Mouse (Mus musculus) forebrain, embryonic 11.5 days (tissue): ENCODE measurements around the gene Hspb2. TPM values are rescaled to one million over a fixed set of nuclear protein-coding genes. Genes with fewer than 3 reads are reported as not detected.

ENCODE experiments used
- ATAC-seq: fragments of 200-750 bp; cut with Nextera tagmentation; replicated peaks from 2 replicates; pipeline ENCODE4 v1.8.0; 2017; ENCODE audit warnings: moderate TSS enrichment; ENCODE audit not compliant: low FRiP score
- DNase-seq: peaks from one replicate; pipeline ENCODE4 v3.0.0-alpha.2; 2017; ENCODE audit warnings: low spot score
- H3K27ac ChIP-seq: fragments of 300-500 bp; sonication (generic); 2 replicates; pipeline ENCODE4 v1.5.1; 2014; ENCODE audit warnings: low read depth, low read length
- H3K27me3 ChIP-seq: fragments of 300-500 bp; sonication (generic); 2 replicates; pipeline ENCODE4 v1.6.1; 2014; ENCODE audit warnings: mild to moderate bottlenecking, low read length, mixed read lengths; ENCODE audit not compliant: control insufficient read depth, insufficient read depth
- H3K36me3 ChIP-seq: fragments of 300-500 bp; sonication (generic); 2 replicates; pipeline ENCODE4 v1.6.1; 2014; ENCODE audit warnings: mild to moderate bottlenecking, low read length, moderate library complexity, mixed read lengths; ENCODE audit not compliant: control insufficient read depth, insufficient read depth
- H3K4me1 ChIP-seq: fragments of 300-500 bp; sonication (generic); replicated peaks from 2 replicates; pipeline ENCODE4 v1.6.1; 2014; ENCODE audit warnings: low read length, mixed read lengths; ENCODE audit not compliant: control insufficient read depth, insufficient read depth
- H3K4me2 ChIP-seq: fragments of 300-500 bp; sonication (generic); 2 replicates; pipeline ENCODE4 v1.6.1; 2014; ENCODE audit warnings: low read depth, mild to moderate bottlenecking, low read length, moderate library complexity, mixed read lengths; ENCODE audit not compliant: severe bottlenecking
- H3K4me3 ChIP-seq: fragments of 300-500 bp; sonication (generic); 2 replicates; pipeline ENCODE4 v1.5.1; 2014; ENCODE audit warnings: low read depth, low read length
- H3K9ac ChIP-seq: fragments of 300-500 bp; sonication (generic); 2 replicates; pipeline ENCODE4 v1.6.1; 2014; ENCODE audit warnings: low read length
- H3K9me3 ChIP-seq: fragments of 300-500 bp; sonication (generic); 2 replicates; pipeline ENCODE4 v1.6.1; 2016; ENCODE audit warnings: low read length, mixed read lengths; ENCODE audit not compliant: control insufficient read depth
- WGBS: fragments of 180-500 bp; shearing (Covaris S2); extraction: QIAGEN DNeasy Blood & Tissue Kit; methylation state at CpG from one replicate; pipeline ENCODE4 v1.1.7; 2014; 5-methylcytosine and 5-hydroxymethylcytosine counted together
- polyA plus RNA-seq: library from polyadenylated mRNA; unstranded; fragments of >200 nt; fragmentation: Nextera tagmentation; extraction: Ambion mirVana; gene quantifications from 2 replicates; pipeline ENCODE4 v1.2.1, GENCODE M21; 2014

Hspb2 gene
- polyA plus RNA-seq, 1 experiment from 2014 or later: not detected

- H3K4me3 ChIP-seq: no peak overlapping the region
- no peak overlapping the region for H3K4me2 ChIP-seq
- no peaks in the 10 kb centered on the region for H3K4me1 ChIP-seq
- 31% methylated on average over 2 of the region's 2 CpGs for WGBS
- ATAC-seq (no peak), DNase-seq (no peak)
- no peaks in the 10 kb centered on the region for H3K9me3 ChIP-seq
- no peak overlapping the region for H3K27ac ChIP-seq
- no peaks in the 10 kb centered on the region for H3K27me3 ChIP-seq
- H3K9ac ChIP-seq: no peak overlapping the region
- H3K36me3 ChIP-seq: no peaks in the 10 kb centered on the region
Observed at GRCm38 (mm10) chr9:50709108-50709507, 43.0 kb downstream of the Hspb2 start.

GRCm38 (mm10) chr9:50704907-50705306, 47.2 kb downstream of the Hspb2 start:
- Histone ChIP-seq H3K36me3 (no peaks in the 10 kb centered on the region), H3K27ac (no peak overlapping the region), H3K9me3 (no peaks in the 10 kb centered on the region), H3K4me1 (no peaks in the 10 kb centered on the region), H3K4me3 (no peak overlapping the region), H3K9ac (no peak overlapping the region), H3K27me3 (peaks cover 2% of the 10 kb centered on the region; the same call in 1 of the 2 replicates), H3K4me2 (no peak overlapping the region)
- ATAC-seq (no peak), DNase-seq (no peak)
- WGBS: 49% methylated on average over 6 of the region's 6 CpGs

Other genes starting within 250 kb of the Hspb2 start
- gene Pts, start 223.6 kb downstream of the Hspb2 start, polyA plus RNA-seq: 77.5 and 93.5 TPM in 2 replicates
- gene Il18, start 197.5 kb downstream of the Hspb2 start, polyA plus RNA-seq: 9.6 and 10.3 TPM in 2 replicates
- gene Bco2, start 197.2 kb downstream of the Hspb2 start, polyA plus RNA-seq: 0.33 and 0.63 TPM in 2 replicates
- gene Tex12, start 191.0 kb downstream of the Hspb2 start, polyA plus RNA-seq: 0.28 TPM in 1 of 2 replicates, not detected in the other
- 257 and 262 TPM in 2 replicates for gene Sdhd, start 148.5 kb downstream of the Hspb2 start, polyA plus RNA-seq
- 318 and 323 TPM in 2 replicates for gene Timm8b, start 148.4 kb downstream of the Hspb2 start, polyA plus RNA-seq
- 7.2 and 8.6 TPM in 2 replicates for gene Pih1d2, start 135.0 kb downstream of the Hspb2 start, polyA plus RNA-seq
- 23.3 and 24.3 TPM in 2 replicates for gene Nkapd1, start 134.9 kb downstream of the Hspb2 start, polyA plus RNA-seq
- gene Dlat, start 92.6 kb downstream of the Hspb2 start, polyA plus RNA-seq: 53.2 and 57.7 TPM in 2 replicates
- 18.1 and 19.5 TPM in 2 replicates for gene Dixdc1, start 12.8 kb downstream of the Hspb2 start, polyA plus RNA-seq
- gene 2310030G06Rik, start 5.8 kb downstream of the Hspb2 start, polyA plus RNA-seq: 0.79 and 2.3 TPM in 2 replicates
- gene Cryab, start 1.0 kb downstream of the Hspb2 start, polyA plus RNA-seq: 5.5 and 6.0 TPM in 2 replicates
- 12.6 and 14.0 TPM in 2 replicates for gene Fdxacb1, start 15.9 kb upstream of the Hspb2 start, polyA plus RNA-seq
- gene Alg9, start 22.7 kb upstream of the Hspb2 start, polyA plus RNA-seq: 33.4 and 40.3 TPM in 2 replicates
- 28.7 and 31.2 TPM in 2 replicates for gene 1110032A03Rik, start 23.2 kb upstream of the Hspb2 start, polyA plus RNA-seq
- 125 and 132 TPM in 2 replicates for gene Ppp2r1b, start 92.9 kb upstream of the Hspb2 start, polyA plus RNA-seq